Mouse (Mus musculus) embryonic facial prominence, embryonic 12.5 days (tissue): ENCODE measurements around the gene Il12b. TPM values are rescaled to one million over a fixed set of nuclear protein-coding genes. Genes with fewer than 3 reads are reported as not detected.
A peak's percentile ranks its signal among the peaks of the same experiment; 100 is the strongest.

Experiments used
- ATAC-seq: fragments of 200-750 bp; cut with Nextera tagmentation; 2 replicates; pipeline ENCODE4 v1.8.0; 2017; ENCODE audit not compliant: insufficient number of reproducible peaks, insufficient read depth, low FRiP score, low TSS enrichment
- H3K27ac ChIP-seq: fragments of 300-500 bp; sonication (generic); 2 replicates; pipeline ENCODE4 v1.5.1; 2016; ENCODE audit warnings: mild to moderate bottlenecking
- H3K27me3 ChIP-seq: fragments of 300-500 bp; sonication (generic); 2 replicates; pipeline ENCODE4 v1.6.1; 2016; ENCODE audit warnings: mild to moderate bottlenecking, moderate library complexity
- H3K36me3 ChIP-seq: fragments of 300-500 bp; sonication (generic); 2 replicates; pipeline ENCODE4 v1.6.1; 2016; ENCODE audit warnings: mild to moderate bottlenecking
- H3K4me1 ChIP-seq: fragments of 300-500 bp; sonication (generic); 2 replicates; pipeline ENCODE4 v1.6.1; 2016
- H3K4me2 ChIP-seq: fragments of 300-500 bp; sonication (generic); replicated peaks from 2 replicates; pipeline ENCODE4 v1.6.1; 2016; ENCODE audit warnings: mild to moderate bottlenecking, moderate library complexity
- H3K4me3 ChIP-seq: fragments of 300-500 bp; sonication (generic); 2 replicates; pipeline ENCODE4 v1.5.1; 2016; ENCODE audit warnings: mild to moderate bottlenecking
- H3K9ac ChIP-seq: fragments of 300-500 bp; sonication (generic); 2 replicates; pipeline ENCODE4 v1.6.1; 2016; ENCODE audit warnings: mild to moderate bottlenecking, moderate library complexity
- H3K9me3 ChIP-seq: fragments of 300-500 bp; sonication (generic); 2 replicates; pipeline ENCODE4 v1.6.1; 2016; ENCODE audit warnings: mild to moderate bottlenecking, moderate library complexity
- WGBS: fragments of 180-500 bp; shearing (Covaris S2); methylation state at CpG from one replicate; pipeline ENCODE4 v1.1.7; 2016; 5-methylcytosine and 5-hydroxymethylcytosine counted together
- polyA plus RNA-seq: library from polyadenylated mRNA; unstranded; fragments of >200 nt; fragmentation: Nextera tagmentation; extraction: Ambion mirVana; gene quantifications from 2 replicates; pipeline ENCODE4 v1.2.1, GENCODE M21; 2016

Il12b gene
- not detected in 2 replicates for polyA plus RNA-seq

DNA sequence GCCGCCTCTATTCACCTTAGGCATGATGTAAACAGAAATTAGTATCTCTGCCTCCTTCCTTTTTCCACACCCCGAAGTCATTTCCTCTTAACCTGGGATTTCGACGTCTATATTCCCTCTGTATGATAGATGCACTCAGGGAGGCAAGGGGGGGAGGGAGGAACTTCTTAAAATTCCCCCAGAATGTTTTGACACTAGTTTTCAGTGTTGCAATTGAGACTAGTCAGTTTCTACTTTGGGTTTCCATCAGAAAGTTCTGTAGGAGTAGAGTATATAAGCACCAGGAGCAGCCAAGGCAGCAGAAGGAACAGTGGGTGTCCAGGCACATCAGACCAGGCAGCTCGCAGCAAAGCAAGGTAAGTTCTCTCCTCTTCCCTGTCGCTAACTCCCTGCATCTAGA, at the start of gene Il12b:
Il12b (plus strand) TSS at position 301 of the 400 bp plus-strand sequence.
- H3K4me3 ChIP-seq = peak within 1 kb of the TSS; percentile 33
- H3K27me3 ChIP-seq = no peaks in the 10 kb centered on the region
- 75% methylated on average over 6 of the region's 6 CpGs for WGBS
- 0 out of 2 replicates have a peak, but pooled peaks cover 2% of the 10 kb centered on the region for H3K4me1 ChIP-seq
- H3K9ac ChIP-seq = peak within 1 kb of the TSS; percentile 42; the same call in 1 of the 2 replicates
- no peaks in the 10 kb centered on the region for H3K36me3 ChIP-seq
- H3K4me2 ChIP-seq = peak within 1 kb of the TSS; percentile 61
- ATAC-seq = no peak
- H3K27ac ChIP-seq = no peak within 1 kb of the TSS
- H3K9me3 ChIP-seq = no peaks in the 10 kb centered on the region

DNA sequence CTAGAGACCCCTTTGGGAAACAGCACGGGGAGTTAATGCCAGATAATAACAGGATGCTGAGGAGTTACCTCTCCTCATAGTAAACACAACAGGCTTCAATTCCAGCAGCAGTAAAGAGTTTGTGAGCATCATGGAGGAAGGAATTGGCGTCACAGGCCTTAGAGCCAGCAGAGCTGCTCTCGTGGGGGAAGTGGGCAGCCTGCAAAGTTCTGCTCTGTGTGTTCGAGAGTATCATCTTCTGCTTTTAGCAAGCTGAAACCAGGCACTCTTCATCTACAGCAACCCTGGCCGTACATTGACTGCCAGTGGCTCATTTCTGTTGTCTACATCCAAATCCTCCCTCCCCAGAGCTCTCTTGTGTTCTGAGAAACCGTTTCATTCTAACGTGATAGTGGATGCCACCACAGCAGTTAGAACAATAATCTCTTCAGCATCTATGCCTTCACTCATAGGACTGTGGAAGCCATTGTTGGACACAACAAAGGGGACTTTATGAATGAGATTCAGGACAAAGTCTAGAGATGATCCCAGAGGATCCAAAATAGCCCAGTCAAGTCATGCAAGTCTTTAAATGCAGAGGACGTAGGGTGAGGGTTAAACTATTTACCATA, 44.9 kb upstream of the Il12b start:
- H3K4me3 ChIP-seq = no peak overlapping the region
- WGBS = 69% methylated on average over 8 of the region's 8 CpGs
- H3K9me3 ChIP-seq = no peaks in the 10 kb centered on the region
- no peak overlapping the region for H3K27ac ChIP-seq
- no peak overlapping the region for H3K9ac ChIP-seq
- no peaks in the 10 kb centered on the region for H3K4me1 ChIP-seq
- H3K36me3 ChIP-seq = no peaks in the 10 kb centered on the region
- ATAC-seq = no peak
- no peak overlapping the region for H3K4me2 ChIP-seq
- no peaks in the 10 kb centered on the region for H3K27me3 ChIP-seq

DNA sequence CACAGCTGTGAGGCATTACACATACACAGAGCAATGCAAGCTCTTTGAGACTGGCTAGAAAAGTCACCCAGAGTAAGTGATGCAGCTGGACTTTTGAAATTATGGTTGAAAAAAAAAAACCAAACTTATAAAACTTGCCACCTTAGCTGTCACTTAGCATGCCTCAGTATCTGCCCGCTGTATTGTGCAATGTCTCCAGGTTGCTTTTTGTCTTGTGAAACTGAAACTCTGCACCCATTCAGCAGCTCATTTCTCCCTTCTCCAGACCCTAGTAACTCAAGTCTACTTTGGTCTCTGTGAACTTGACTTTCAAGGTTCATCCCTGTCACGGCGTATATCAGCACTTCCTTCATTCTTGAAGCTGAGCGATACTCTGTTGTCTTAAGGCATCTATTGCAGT, 43.7 kb upstream of the Il12b start:
- H3K9ac ChIP-seq = no peak overlapping the region
- no peak overlapping the region for H3K4me3 ChIP-seq
- no peaks in the 10 kb centered on the region for H3K4me1 ChIP-seq
- H3K4me2 ChIP-seq = no peak overlapping the region
- H3K27me3 ChIP-seq = no peaks in the 10 kb centered on the region
- no peak overlapping the region for H3K27ac ChIP-seq
- no peak for ATAC-seq
- H3K36me3 ChIP-seq = no peaks in the 10 kb centered on the region
- WGBS = 91% methylated on average over 4 of the region's 4 CpGs
- no peaks in the 10 kb centered on the region for H3K9me3 ChIP-seq

DNA sequence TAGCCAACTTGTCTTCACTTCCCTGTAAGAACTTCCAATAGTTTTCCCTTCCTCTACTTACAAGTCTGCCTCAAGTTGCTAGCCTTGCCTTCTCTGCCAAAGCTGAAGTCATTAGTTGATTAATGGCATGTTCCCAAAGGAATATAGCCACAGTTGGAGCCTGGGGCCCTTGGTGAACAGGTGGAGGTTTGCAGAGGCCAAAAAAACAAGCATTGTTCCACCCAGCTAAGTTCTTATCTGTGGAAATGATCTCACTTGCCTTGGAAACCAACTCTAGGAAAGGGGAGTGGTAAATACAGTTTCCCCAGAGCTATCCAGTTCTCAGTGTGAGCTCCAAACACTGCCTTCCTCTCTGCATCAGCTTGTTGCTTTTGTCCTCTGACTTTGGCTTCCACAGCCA, 35.3 kb upstream of the Il12b start:
- H3K4me1 ChIP-seq = no peaks in the 10 kb centered on the region
- H3K9ac ChIP-seq = no peak overlapping the region
- no peak overlapping the region for H3K4me2 ChIP-seq
- ATAC-seq = no peak
- H3K9me3 ChIP-seq = no peaks in the 10 kb centered on the region
- no peaks in the 10 kb centered on the region for H3K27me3 ChIP-seq
- H3K36me3 ChIP-seq = no peaks in the 10 kb centered on the region
- no peak overlapping the region for H3K4me3 ChIP-seq
- no peak overlapping the region for H3K27ac ChIP-seq

DNA sequence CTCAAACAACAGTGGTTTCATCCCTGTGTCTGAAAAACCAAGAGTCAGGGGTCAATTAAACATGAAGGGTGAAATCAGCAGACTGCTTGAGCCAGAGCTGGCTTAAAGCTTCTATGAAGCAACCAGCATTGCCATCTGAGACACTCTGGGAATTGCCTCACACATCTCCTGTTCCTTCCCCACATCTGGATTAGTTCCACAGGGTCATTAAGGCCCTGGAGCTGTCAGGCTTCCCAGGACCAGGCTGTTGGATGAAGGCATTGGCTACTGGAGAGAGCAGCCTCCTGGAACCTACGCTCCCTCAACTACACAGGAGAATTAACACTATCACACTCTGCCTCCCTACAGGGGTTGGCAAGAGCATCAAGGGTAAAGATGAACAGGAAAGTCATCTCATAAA, 32.2 kb upstream of the Il12b start:
- ATAC-seq = no peak
- H3K36me3 ChIP-seq = no peaks in the 10 kb centered on the region
- no peak overlapping the region for H3K27ac ChIP-seq
- no peaks in the 10 kb centered on the region for H3K27me3 ChIP-seq
- H3K4me3 ChIP-seq = no peak overlapping the region
- no peaks in the 10 kb centered on the region for H3K9me3 ChIP-seq
- H3K9ac ChIP-seq = no peak overlapping the region
- 50% methylated on average over 1 of the region's 1 CpGs for WGBS
- no peaks in the 10 kb centered on the region for H3K4me1 ChIP-seq
- no peak overlapping the region for H3K4me2 ChIP-seq

DNA sequence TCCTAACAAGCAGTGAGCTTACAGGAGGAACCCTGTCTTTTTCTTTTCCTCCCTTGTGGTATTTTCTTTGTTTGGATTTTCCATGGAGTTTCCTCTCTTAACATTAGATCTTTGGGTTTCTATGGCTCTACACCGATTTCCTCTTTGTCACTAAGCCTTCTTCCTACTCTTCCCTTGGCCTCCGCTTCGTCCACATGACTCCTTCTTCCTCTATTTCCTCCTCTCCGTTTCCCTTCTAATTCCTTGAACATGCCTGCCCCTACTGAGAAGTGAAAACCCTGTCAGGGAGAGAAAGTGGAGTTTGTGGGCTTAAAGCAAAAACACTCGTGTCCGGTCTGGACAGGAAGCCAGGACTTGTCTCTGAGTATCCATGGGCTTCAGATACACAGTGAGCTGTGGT, 27.0 kb upstream of the Il12b start:
- WGBS = 78% methylated on average over 6 of the region's 6 CpGs

DNA sequence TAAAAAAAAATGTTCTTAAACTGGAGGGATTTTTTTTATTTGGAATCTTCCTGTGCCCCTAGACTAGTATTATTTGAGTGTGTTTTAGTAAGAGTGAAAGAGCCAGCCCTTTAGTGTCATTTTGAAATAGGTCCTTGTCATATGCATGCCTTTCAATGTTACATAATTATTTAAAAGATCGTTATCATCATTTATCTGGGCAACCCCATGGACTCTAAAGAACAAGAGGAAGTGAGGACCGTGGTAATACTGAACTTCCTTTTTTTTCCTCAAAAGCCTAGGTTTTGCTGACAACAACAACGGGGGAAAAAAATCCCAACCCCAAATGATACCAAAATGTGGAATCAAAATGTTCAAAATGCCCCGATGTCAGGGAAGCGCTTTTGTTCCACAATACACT, 22.0 kb upstream of the Il12b start:
- H3K27me3 ChIP-seq = no peaks in the 10 kb centered on the region
- 84% methylated on average over 5 of the region's 5 CpGs for WGBS
- no peak overlapping the region for H3K4me3 ChIP-seq
- H3K9me3 ChIP-seq = no peaks in the 10 kb centered on the region
- H3K9ac ChIP-seq = no peak overlapping the region
- H3K27ac ChIP-seq = no peak overlapping the region
- no peak overlapping the region for H3K4me2 ChIP-seq
- H3K36me3 ChIP-seq = no peaks in the 10 kb centered on the region
- H3K4me1 ChIP-seq = 0 out of 2 replicates have a peak, but pooled peaks cover 6% of the 10 kb centered on the region
- ATAC-seq = no peak

More for the DNA sequence above, 27.0 kb upstream of the Il12b start:
- no peak for ATAC-seq
- no peaks in the 10 kb centered on the region for H3K27me3 ChIP-seq
- no peaks in the 10 kb centered on the region for H3K9me3 ChIP-seq
- no peak overlapping the region for H3K27ac ChIP-seq
- H3K4me3 ChIP-seq = no peak overlapping the region
- no peak overlapping the region for H3K9ac ChIP-seq
- no peaks in the 10 kb centered on the region for H3K36me3 ChIP-seq
- H3K4me1 ChIP-seq = no peaks in the 10 kb centered on the region
- H3K4me2 ChIP-seq = no peak overlapping the region

DNA sequence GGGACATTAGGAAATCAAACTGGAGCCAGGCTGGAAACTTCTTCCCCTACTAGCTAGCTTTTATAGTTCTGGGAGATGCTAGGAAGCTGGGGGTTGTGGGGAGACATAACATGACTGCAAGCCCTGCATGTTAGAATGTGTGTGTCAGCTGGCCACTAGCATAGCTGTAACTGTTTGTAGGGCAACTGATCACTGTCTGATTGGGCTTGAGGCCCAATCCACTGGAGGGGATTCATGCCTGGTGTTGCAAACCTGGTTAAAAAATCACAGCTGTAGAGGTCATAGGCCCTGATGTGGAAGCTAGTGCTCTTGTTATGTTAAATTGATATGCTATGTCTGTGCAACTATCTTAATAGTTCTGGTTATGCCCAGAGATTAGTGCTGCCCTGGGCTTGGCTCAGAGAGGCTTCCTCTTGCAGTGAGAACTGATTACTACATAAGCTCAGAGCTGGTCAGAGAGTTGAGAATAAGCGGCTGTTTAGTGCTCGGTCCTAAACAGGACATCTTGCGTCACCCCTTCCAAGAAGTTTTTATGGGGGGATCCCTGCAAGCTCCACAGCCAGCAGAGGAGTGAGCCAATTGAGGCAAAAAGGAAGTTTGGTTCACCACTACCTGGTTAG, 19.3 kb upstream of the Il12b start:
- Histone ChIP-seq H3K36me3 (no peaks in the 10 kb centered on the region), H3K27ac (no peak overlapping the region), H3K4me2 (no peak overlapping the region), H3K4me1 (0 out of 2 replicates have a peak, but pooled peaks cover 6% of the 10 kb centered on the region), H3K9me3 (no peaks in the 10 kb centered on the region), H3K27me3 (no peaks in the 10 kb centered on the region), H3K9ac (no peak overlapping the region), H3K4me3 (no peak overlapping the region)
- WGBS = 91% methylated on average over 3 of the region's 3 CpGs
- ATAC-seq = no peak

DNA sequence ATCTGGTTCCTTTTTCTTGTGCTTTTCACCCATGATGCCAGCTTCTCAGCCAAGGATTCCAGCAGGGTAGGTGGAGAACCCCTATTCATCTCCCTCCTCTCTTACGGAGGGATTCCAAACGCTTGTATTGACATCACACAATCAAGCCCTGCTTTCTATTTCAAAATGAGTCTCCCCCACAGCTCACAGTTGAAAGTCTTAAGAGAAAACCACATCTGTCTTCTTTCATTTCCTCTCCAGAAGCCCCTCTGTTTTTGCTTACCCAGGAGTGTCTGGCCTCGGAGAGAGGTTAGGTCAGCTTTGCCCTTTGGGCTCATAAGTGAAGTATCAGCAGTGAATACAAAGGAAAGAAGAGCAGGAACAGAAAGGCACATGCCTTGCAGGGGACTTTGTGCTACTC, 17.7 kb upstream of the Il12b start:
- 23% methylated on average over 3 of the region's 3 CpGs for WGBS
- no peaks in the 10 kb centered on the region for H3K36me3 ChIP-seq
- H3K27me3 ChIP-seq = no peaks in the 10 kb centered on the region
- no peaks in the 10 kb centered on the region for H3K9me3 ChIP-seq
- no peak overlapping the region for H3K27ac ChIP-seq
- H3K4me3 ChIP-seq = no peak overlapping the region
- no peak overlapping the region for H3K9ac ChIP-seq
- no peak overlapping the region for H3K4me2 ChIP-seq
- 0 out of 2 replicates have a peak, but pooled peaks cover 6% of the 10 kb centered on the region for H3K4me1 ChIP-seq
- no peak for ATAC-seq

DNA sequence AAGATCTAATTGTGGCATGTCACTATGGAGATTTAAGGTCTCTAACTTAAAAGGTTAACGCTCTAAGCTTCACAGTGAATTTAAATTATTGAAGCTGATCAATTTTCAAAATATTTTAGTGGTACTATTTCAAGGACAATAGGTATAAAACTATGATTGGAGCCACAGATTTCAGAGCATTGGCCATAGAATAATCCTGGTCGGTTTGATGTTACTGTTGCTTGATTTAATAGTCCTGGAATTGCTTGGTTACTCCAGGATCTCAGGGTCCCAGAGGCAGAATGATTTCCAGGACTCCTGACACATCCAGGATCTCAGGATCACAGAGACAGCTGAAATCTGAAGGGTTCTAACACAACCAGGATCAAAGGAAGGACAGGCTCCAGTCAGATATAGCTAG, 12.8 kb upstream of the Il12b start:
- Histone ChIP-seq H3K36me3 (no peaks in the 10 kb centered on the region), H3K4me2 (no peak overlapping the region), H3K27ac (no peak overlapping the region), H3K4me1 (peaks cover 11% of the 10 kb centered on the region), H3K4me3 (no peak overlapping the region), H3K9ac (no peak overlapping the region), H3K9me3 (no peaks in the 10 kb centered on the region), H3K27me3 (no peaks in the 10 kb centered on the region)
- WGBS = 82% methylated on average over 2 of the region's 2 CpGs
- ATAC-seq = no peak

DNA sequence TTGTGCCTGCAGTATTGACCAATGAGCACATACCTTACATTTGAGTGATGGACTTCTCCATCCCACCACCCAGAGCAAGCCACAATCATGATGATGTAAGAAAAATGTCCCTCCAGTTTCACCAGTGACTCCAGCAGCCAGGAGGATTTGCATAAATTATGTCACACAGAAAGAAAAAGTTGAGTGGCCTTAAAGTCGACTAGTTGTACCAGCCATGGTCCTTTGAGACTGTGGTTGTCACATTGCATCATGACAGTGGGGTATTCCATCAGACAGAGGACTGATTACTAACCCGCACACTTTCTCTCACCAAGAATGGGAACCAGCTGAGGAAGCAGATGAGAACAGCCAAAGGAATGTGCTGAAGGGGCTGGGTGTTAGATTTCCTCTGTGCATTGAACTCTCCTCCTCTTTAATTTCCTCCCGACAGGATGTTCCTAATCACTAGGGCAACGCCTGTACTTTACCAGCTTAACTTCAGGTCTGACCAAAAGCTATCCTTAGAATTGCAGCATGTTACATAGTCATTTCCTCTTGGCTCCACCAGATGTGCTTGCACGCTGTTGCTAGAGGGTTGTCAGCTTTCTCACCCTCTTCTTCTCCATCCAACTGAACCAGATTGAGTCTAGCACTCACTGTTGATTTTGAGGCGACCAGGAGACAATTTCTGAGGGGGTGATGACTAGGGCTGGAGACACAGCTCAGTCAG, 9.7 kb upstream of the Il12b start:
- Histone ChIP-seq H3K9ac (no peak overlapping the region), H3K4me2 (no peak overlapping the region), H3K27ac (no peak overlapping the region), H3K4me1 (peaks cover 8% of the 10 kb centered on the region), H3K9me3 (no peaks in the 10 kb centered on the region), H3K4me3 (no peak overlapping the region), H3K36me3 (no peaks in the 10 kb centered on the region), H3K27me3 (no peaks in the 10 kb centered on the region)
- no peak for ATAC-seq
- WGBS = 16% methylated on average over 6 of the region's 6 CpGs
